Mouse (Mus musculus): Measurements from ENCODE around the gene Atg16l2. TPM values are rescaled to one million over a fixed set of nuclear protein-coding genes. Genes with fewer than 3 reads are reported as not detected.
A peak's percentile ranks its signal among the peaks of the same experiment; 100 is the strongest.

Atg16l2 gene
- 13.5 and 17.8 TPM in 2 replicates for polyA plus RNA-seq (2014; fragmentation: Nextera tagmentation; extraction: Ambion mirVana)

DNA sequence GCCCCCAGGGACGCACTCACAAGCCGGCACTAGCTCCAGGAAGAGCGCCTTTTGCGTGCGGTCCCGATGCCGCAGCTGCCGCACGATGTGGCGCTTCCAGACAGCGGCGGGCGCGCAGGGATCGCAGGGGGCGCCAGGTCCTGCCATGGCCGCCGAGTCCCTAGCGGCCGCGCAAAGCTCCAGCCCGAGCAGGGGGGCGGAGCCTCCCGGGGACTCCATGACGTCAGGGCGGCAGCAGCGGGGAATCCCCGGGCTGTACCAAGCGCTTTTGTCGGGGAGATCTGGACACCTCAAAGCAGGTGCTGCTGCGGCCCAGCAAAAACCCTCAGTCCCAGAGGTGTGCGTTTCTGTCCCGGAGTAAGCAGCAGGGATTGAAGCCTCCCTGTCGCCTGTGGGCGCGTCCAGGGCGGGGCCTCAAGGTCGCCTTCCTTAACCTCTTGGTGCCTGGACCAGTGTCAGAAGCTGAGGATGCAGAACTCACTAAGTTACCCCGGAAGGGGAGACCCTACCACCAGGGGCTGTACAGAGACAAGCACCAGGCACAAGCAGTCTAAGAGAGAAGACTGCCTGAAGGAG lies at the start of gene Atg16l2:
TSS of gene Atg16l2 (minus strand) at position 371 of the 576 bp plus-strand sequence.
- Histone ChIP-seq H3K4me2 (ENCODE audit: low read length) (peak within 1 kb of the TSS; percentile 87), H3K9ac (ENCODE audit: low read length) (peak within 1 kb of the TSS; percentile 71), H3K4me3 (ENCODE audit: low read depth, low read length) (peak within 1 kb of the TSS; percentile 57), H3K9me3 (replicated peaks; ENCODE audit: control insufficient read depth, low read length) (no peaks in the 10 kb centered on the region), H3K4me1 (ENCODE audit: control insufficient read depth, insufficient read depth, low read length) (peaks cover 10% of the 10 kb centered on the region), H3K36me3 (ENCODE audit: control insufficient read depth, insufficient read depth, low read length) (no peaks in the 10 kb centered on the region), H3K27me3 (replicated peaks; ENCODE audit: control insufficient read depth, insufficient read depth, low read length) (peaks cover 4% of the 10 kb centered on the region; the same call in 1 of the 2 replicates), H3K27ac (ENCODE audit: low read depth, low read length) (peak within 1 kb of the TSS; percentile 29)
- DNase-seq (ENCODE audit: low spot score) (peak; percentile 93), ATAC-seq (peak; percentile 94)
- under 1% methylated on average over 39 of the region's 39 CpGs for WGBS

DNA sequence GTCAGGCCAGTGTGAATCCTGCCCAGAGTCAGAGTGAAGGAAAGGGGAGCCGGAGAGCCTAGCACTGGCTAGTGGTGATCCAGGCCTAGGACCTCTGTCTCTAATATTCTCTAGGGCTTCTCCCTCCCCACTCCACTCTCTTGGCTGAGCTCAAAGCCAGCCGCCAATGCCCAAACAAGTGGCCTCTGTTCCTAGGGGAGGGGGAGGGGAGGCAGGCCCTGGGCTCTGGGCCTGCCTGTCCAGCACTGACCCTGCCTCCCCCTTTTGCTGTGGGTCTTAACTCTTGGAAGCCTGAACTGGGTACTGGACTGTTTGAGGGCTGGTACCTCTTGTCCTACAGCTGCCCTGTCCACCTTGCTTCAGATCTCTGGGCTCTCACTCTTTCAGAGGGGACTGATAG lies 47.8 kb upstream of the Atg16l2 start:
- no peak overlapping the region for H3K9ac ChIP-seq (ENCODE audit: low read length)
- H3K4me3 ChIP-seq (ENCODE audit: low read depth, low read length): no peak overlapping the region
- peak; percentile 39 for DNase-seq (ENCODE audit: low spot score)
- no peaks in the 10 kb centered on the region for H3K9me3 ChIP-seq (replicated peaks; ENCODE audit: control insufficient read depth, low read length)
- WGBS: 11% methylated on average over 2 of the region's 2 CpGs
- no peak for ATAC-seq
- H3K27ac ChIP-seq (ENCODE audit: low read depth, low read length): no peak overlapping the region
- 0 out of 2 replicates have a peak, but pooled peaks cover 11% of the 10 kb centered on the region for H3K27me3 ChIP-seq (replicated peaks; ENCODE audit: control insufficient read depth, insufficient read depth, low read length)
- peaks cover 12% of the 10 kb centered on the region for H3K4me1 ChIP-seq (ENCODE audit: control insufficient read depth, insufficient read depth, low read length)
- H3K36me3 ChIP-seq (ENCODE audit: control insufficient read depth, insufficient read depth, low read length): no peaks in the 10 kb centered on the region
- H3K4me2 ChIP-seq (ENCODE audit: low read length): no peak overlapping the region

DNA sequence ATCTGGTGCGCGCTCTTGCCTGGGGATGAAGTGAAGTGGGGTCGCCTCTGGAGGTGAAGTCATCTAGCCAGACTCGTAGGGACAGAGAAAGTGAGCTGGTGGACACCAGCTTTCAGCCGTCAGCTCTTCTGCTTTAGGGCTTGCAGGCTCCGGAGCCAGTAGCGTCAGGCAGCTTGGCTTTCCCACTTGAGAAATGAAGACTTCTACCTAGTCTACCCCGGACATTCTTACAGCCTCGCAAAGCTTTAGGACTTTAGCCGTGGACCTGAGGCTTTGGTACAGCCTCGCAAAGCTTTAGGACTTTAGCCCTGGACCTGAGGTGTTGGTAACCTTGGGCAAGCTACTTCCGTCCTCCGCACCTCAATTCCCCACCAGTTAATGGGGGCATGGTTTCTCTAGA lies 46.3 kb upstream of the Atg16l2 start:
- ATAC-seq (0 out of 2 replicates have a peak, but pooled peaks have one; percentile 11), DNase-seq (ENCODE audit: low spot score) (no peak)
- H3K9ac ChIP-seq (ENCODE audit: low read length): peak overlapping the region; percentile 65
- WGBS: 5% methylated on average over 13 of the region's 13 CpGs
- H3K27me3 ChIP-seq (replicated peaks; ENCODE audit: control insufficient read depth, insufficient read depth, low read length): 0 out of 2 replicates have a peak, but pooled peaks cover 11% of the 10 kb centered on the region
- no peak overlapping the region for H3K27ac ChIP-seq (ENCODE audit: low read depth, low read length)
- H3K36me3 ChIP-seq (ENCODE audit: control insufficient read depth, insufficient read depth, low read length): no peaks in the 10 kb centered on the region
- H3K9me3 ChIP-seq (replicated peaks; ENCODE audit: control insufficient read depth, low read length): no peaks in the 10 kb centered on the region
- H3K4me3 ChIP-seq (ENCODE audit: low read depth, low read length): peak overlapping the region; percentile 52
- H3K4me1 ChIP-seq (ENCODE audit: control insufficient read depth, insufficient read depth, low read length): peaks cover 12% of the 10 kb centered on the region
- H3K4me2 ChIP-seq (ENCODE audit: low read length): peak overlapping the region; percentile 97

DNA sequence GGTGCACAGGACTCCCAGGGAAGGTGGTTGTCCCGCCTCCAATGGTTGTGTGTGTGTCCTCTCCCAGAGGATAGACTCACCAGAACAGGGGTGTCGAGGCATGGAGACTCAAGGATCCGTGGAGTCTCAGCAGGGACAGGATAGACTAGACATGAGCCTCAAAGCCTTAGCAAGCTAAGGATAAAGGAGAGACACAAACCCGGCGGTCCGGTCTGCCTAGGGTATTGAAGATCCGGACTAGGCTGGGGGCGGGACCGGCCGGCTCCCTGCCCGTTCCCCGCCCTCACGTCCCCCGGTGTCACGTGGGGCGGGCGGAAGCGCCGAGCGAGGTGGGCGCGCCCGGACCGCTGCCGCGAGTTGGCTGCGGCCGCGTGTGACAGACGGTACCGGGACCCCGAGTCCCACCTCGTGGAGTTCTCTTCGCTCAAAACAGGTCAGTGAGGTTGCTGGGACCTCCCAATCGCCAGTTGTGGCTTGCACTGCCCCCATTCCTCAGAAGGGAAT lies 45.8 kb upstream of the Atg16l2 start, which contains the start of gene Arap1:
TSS of gene Arap1 (plus strand) at position 301 of the 504 bp plus-strand sequence.
- Histone ChIP-seq H3K27me3 (replicated peaks; ENCODE audit: control insufficient read depth, insufficient read depth, low read length) (0 out of 2 replicates have a peak, but pooled peaks cover 11% of the 10 kb centered on the region), H3K9me3 (replicated peaks; ENCODE audit: control insufficient read depth, low read length) (no peaks in the 10 kb centered on the region), H3K27ac (ENCODE audit: low read depth, low read length) (no peak within 1 kb of the TSS), H3K4me1 (ENCODE audit: control insufficient read depth, insufficient read depth, low read length) (peaks cover 12% of the 10 kb centered on the region), H3K4me2 (ENCODE audit: low read length) (peak within 1 kb of the TSS; percentile 97), H3K36me3 (ENCODE audit: control insufficient read depth, insufficient read depth, low read length) (no peaks in the 10 kb centered on the region), H3K9ac (ENCODE audit: low read length) (peak within 1 kb of the TSS; percentile 65), H3K4me3 (ENCODE audit: low read depth, low read length) (peak within 1 kb of the TSS; percentile 52)
- peak; percentile 61 for DNase-seq (ENCODE audit: low spot score)
- 2% methylated on average over 32 of the region's 35 CpGs for WGBS
- peak; percentile 79 for ATAC-seq

DNA sequence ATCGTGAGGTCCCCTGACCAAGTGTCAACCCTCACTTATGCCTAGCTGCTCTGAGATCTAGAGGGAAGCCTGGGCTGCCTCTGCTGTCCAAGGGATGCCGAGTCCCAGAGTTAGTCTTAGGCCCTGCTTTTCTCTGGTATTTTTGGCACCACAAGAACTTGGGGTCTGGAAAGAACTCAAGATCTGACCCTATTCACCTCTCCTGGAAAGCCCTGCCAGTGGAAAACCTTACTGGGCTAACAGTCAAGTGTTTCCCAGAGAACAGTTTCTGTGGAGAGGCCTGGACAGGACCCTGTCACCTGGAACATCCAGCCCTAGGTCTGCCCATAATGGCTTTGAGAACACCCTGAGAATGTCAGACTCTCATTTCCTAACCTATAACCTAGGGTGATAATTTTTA lies 44.9 kb upstream of the Atg16l2 start:
- H3K9me3 ChIP-seq (replicated peaks; ENCODE audit: control insufficient read depth, low read length): no peaks in the 10 kb centered on the region
- no peaks in the 10 kb centered on the region for H3K36me3 ChIP-seq (ENCODE audit: control insufficient read depth, insufficient read depth, low read length)
- H3K4me2 ChIP-seq (ENCODE audit: low read length): no peak overlapping the region; the same call in 1 of the 2 replicates
- H3K4me1 ChIP-seq (ENCODE audit: control insufficient read depth, insufficient read depth, low read length): peaks cover 12% of the 10 kb centered on the region
- WGBS: 68% methylated on average over 2 of the region's 2 CpGs
- no peak overlapping the region for H3K4me3 ChIP-seq (ENCODE audit: low read depth, low read length)
- no peak overlapping the region for H3K27ac ChIP-seq (ENCODE audit: low read depth, low read length)
- H3K9ac ChIP-seq (ENCODE audit: low read length): no peak overlapping the region
- DNase-seq (ENCODE audit: low spot score) (no peak), ATAC-seq (no peak)
- 0 out of 2 replicates have a peak, but pooled peaks cover 11% of the 10 kb centered on the region for H3K27me3 ChIP-seq (replicated peaks; ENCODE audit: control insufficient read depth, insufficient read depth, low read length)

DNA sequence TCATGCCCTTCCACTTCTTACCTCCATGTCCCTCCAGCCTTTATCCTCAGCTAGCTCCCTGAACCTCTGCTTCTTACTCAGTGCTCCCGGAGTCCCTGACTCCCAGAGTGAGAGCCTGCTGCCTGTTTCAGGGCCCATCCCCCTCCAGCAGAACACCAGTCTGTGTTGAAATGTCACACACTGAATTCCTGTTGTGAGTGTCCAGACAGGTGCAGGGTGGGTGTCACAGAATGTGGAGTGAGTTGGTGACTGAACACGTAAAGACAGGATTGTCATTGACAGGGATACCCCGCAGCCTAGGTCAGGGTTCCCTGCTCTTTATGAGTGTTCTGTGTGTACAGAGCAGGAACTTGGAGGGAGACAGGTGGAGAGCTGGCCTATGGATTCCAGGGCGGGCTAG lies 42.8 kb upstream of the Atg16l2 start:
- H3K9me3 ChIP-seq (replicated peaks; ENCODE audit: control insufficient read depth, low read length): no peaks in the 10 kb centered on the region
- ATAC-seq (no peak), DNase-seq (ENCODE audit: low spot score) (no peak)
- H3K4me3 ChIP-seq (ENCODE audit: low read depth, low read length): no peak overlapping the region
- H3K4me1 ChIP-seq (ENCODE audit: control insufficient read depth, insufficient read depth, low read length): peaks cover 12% of the 10 kb centered on the region
- H3K27ac ChIP-seq (ENCODE audit: low read depth, low read length): no peak overlapping the region
- no peak overlapping the region for H3K4me2 ChIP-seq (ENCODE audit: low read length)
- no peaks in the 10 kb centered on the region for H3K36me3 ChIP-seq (ENCODE audit: control insufficient read depth, insufficient read depth, low read length)
- 0 out of 2 replicates have a peak, but pooled peaks cover 11% of the 10 kb centered on the region for H3K27me3 ChIP-seq (replicated peaks; ENCODE audit: control insufficient read depth, insufficient read depth, low read length)
- no peak overlapping the region for H3K9ac ChIP-seq (ENCODE audit: low read length)
- WGBS: 74% methylated on average over 4 of the region's 4 CpGs

DNA sequence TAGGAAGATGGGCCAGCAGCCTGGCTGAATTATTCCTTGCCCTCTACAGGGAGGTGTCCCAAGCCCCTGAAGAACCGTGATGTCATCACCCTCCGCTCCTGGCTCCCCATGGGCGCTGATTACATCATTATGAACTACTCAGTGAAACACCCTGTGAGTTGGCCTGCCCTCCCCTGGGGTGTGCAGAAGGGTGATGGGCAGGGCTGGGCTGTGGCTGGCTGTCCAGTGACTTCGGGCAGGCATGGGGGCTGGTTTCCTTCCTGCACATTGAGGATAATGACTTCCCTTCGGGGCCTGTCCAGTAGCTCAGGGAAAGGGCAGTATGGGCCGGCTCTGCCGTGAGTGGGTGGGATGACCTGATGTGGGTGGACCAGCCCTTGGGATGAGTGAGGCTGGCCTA lies 41.1 kb upstream of the Atg16l2 start:
- Histone ChIP-seq H3K27me3 (replicated peaks; ENCODE audit: control insufficient read depth, insufficient read depth, low read length) (no peaks in the 10 kb centered on the region), H3K4me3 (ENCODE audit: low read depth, low read length) (no peak overlapping the region), H3K9me3 (replicated peaks; ENCODE audit: control insufficient read depth, low read length) (no peaks in the 10 kb centered on the region), H3K4me1 (ENCODE audit: control insufficient read depth, insufficient read depth, low read length) (peaks cover 6% of the 10 kb centered on the region), H3K4me2 (ENCODE audit: low read length) (no peak overlapping the region), H3K9ac (ENCODE audit: low read length) (no peak overlapping the region), H3K36me3 (ENCODE audit: control insufficient read depth, insufficient read depth, low read length) (no peaks in the 10 kb centered on the region), H3K27ac (ENCODE audit: low read depth, low read length) (no peak overlapping the region)
- no peak for DNase-seq (ENCODE audit: low spot score)
- ATAC-seq: no peak
- 84% methylated on average over 7 of the region's 7 CpGs for WGBS

DNA sequence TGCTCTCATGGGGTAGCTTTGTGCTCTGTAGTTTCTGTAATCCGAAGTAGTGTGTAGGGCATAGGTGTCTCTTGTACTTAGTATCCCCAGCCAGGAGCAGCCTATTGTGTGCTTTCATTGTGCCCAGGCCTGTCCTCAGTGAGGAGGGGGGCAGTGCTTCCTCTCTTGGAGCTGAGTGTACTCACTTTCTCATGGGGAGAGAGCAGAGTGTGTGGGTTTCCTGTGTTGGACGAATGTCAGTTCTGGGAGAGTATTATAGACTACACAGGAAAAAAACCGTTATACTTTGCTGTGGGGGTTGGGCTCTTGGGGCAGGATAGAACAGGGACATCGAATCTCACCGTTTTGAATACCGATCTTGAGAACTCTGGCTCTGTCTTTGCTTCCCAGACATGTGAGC lies 39.4 kb upstream of the Atg16l2 start:
- Histone ChIP-seq H3K27me3 (replicated peaks; ENCODE audit: control insufficient read depth, insufficient read depth, low read length) (no peaks in the 10 kb centered on the region), H3K36me3 (ENCODE audit: control insufficient read depth, insufficient read depth, low read length) (no peaks in the 10 kb centered on the region), H3K4me3 (ENCODE audit: low read depth, low read length) (no peak overlapping the region), H3K4me1 (ENCODE audit: control insufficient read depth, insufficient read depth, low read length) (no peaks in the 10 kb centered on the region), H3K9ac (ENCODE audit: low read length) (no peak overlapping the region), H3K9me3 (replicated peaks; ENCODE audit: control insufficient read depth, low read length) (no peaks in the 10 kb centered on the region), H3K27ac (ENCODE audit: low read depth, low read length) (no peak overlapping the region), H3K4me2 (ENCODE audit: low read length) (no peak overlapping the region)
- 73% methylated on average over 6 of the region's 6 CpGs for WGBS
- DNase-seq (ENCODE audit: low spot score): no peak
- ATAC-seq: no peak

DNA sequence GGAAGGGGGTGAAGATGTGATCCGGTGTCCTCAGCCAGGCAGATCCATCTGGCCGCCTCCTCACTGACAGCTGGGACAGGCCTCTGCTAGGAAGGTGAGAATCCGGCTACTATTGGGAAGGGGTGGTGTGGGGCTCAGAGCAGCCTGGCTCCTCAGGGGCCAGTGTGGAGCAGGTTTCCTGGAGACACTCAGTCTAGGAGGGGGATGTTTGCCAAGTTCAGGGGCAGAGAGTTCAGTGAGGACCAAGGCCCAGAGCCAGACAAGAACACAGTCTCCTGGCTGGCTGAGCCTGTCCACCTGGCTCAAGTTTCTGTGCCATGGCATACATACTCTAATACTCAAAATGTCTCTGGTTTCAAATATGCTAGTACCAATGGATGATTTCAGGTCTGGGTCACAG lies 35.4 kb upstream of the Atg16l2 start:
- Histone ChIP-seq H3K36me3 (ENCODE audit: control insufficient read depth, insufficient read depth, low read length) (no peaks in the 10 kb centered on the region), H3K27me3 (replicated peaks; ENCODE audit: control insufficient read depth, insufficient read depth, low read length) (no peaks in the 10 kb centered on the region), H3K9ac (ENCODE audit: low read length) (no peak overlapping the region), H3K4me3 (ENCODE audit: low read depth, low read length) (no peak overlapping the region), H3K4me2 (ENCODE audit: low read length) (no peak overlapping the region), H3K27ac (ENCODE audit: low read depth, low read length) (no peak overlapping the region), H3K4me1 (ENCODE audit: control insufficient read depth, insufficient read depth, low read length) (no peaks in the 10 kb centered on the region), H3K9me3 (replicated peaks; ENCODE audit: control insufficient read depth, low read length) (no peaks in the 10 kb centered on the region)
- WGBS: 88% methylated on average over 3 of the region's 3 CpGs
- ATAC-seq: no peak
- no peak for DNase-seq (ENCODE audit: low spot score)
